Mouse (Mus musculus) hindbrain, postnatal 0 days (tissue): ENCODE results near the gene Polr1d. TPM values are rescaled to one million over a fixed set of nuclear protein-coding genes. Genes with fewer than 3 reads are reported as not detected.
A peak's percentile ranks its signal among the peaks of the same experiment; 100 is the strongest.

Experiments
- ATAC-seq: fragments of 200-750 bp; cut with Nextera tagmentation; 2 replicates; pipeline ENCODE4 v1.8.0; 2017; ENCODE audit warnings: mild to moderate bottlenecking, moderate TSS enrichment, moderate library complexity
- DNase-seq: peaks from one replicate; pipeline ENCODE4 v3.0.0-alpha.2; 2015; ENCODE audit warnings: low spot score
- H3K27ac ChIP-seq: fragments of 300-500 bp; sonication (generic); 2 replicates; pipeline ENCODE4 v1.5.1; 2014; ENCODE audit warnings: mild to moderate bottlenecking
- H3K27me3 ChIP-seq: fragments of 300-500 bp; sonication (generic); 2 replicates; pipeline ENCODE4 v1.6.1; 2014; ENCODE audit warnings: low read length, mixed read lengths; ENCODE audit not compliant: insufficient read depth
- H3K36me3 ChIP-seq: fragments of 300-500 bp; sonication (generic); 2 replicates; pipeline ENCODE4 v1.6.1; 2014; ENCODE audit warnings: low read length, mixed read lengths; ENCODE audit not compliant: insufficient read depth
- H3K4me1 ChIP-seq: fragments of 300-500 bp; sonication (generic); 2 replicates; pipeline ENCODE4 v1.6.1; 2014; ENCODE audit warnings: antibody characterized with exemption, low read length, mixed read lengths; ENCODE audit not compliant: insufficient read depth
- H3K4me2 ChIP-seq: fragments of 300-500 bp; sonication (generic); 2 replicates; pipeline ENCODE4 v1.6.1; 2014; ENCODE audit warnings: low read depth, mild to moderate bottlenecking, low read length, moderate library complexity, mixed read lengths
- H3K4me3 ChIP-seq: fragments of 300-500 bp; sonication (generic); 2 replicates; pipeline ENCODE4 v1.5.1; 2014; ENCODE audit warnings: low read length
- H3K9ac ChIP-seq: fragments of 300-500 bp; sonication (generic); replicated peaks from 2 replicates; pipeline ENCODE4 v1.6.1; 2014; ENCODE audit warnings: mild to moderate bottlenecking, low read length, moderate library complexity, mixed read lengths
- H3K9me3 ChIP-seq: fragments of 300-500 bp; sonication (generic); 2 replicates; pipeline ENCODE4 v1.6.1; 2016; ENCODE audit warnings: low read length, mixed read lengths
- CTCF ChIP-seq: IDR thresholded peaks from 2 replicates; pipeline ENCODE4 v1.5.1; 2016; ENCODE audit warnings: antibody characterized with exemption, control low read depth, low read depth
- WGBS: fragments of 180-500 bp; shearing (Covaris S2); extraction: QIAGEN DNeasy Blood & Tissue Kit; methylation state at CpG from one replicate; pipeline ENCODE4 v1.1.7; 2014; 5-methylcytosine and 5-hydroxymethylcytosine counted together
- polyA plus RNA-seq: library from polyadenylated mRNA; unstranded; fragments of >200 nt; fragmentation: Nextera tagmentation; extraction: Ambion mirVana; gene quantifications from 2 replicates; pipeline ENCODE4 v1.2.1, GENCODE M21; 2015
- total RNA-seq: library from RNA; depleted of rRNA; stranded (reverse); fragments of >200 nt; gene quantifications from 2 replicates; pipeline ENCODE4 v1.2.3, GENCODE M21; 2014

Gene Polr1d
- total and polyA plus RNA-seq, 2 experiments from 2014 or later: 53.7 to 103 TPM

DNA sequence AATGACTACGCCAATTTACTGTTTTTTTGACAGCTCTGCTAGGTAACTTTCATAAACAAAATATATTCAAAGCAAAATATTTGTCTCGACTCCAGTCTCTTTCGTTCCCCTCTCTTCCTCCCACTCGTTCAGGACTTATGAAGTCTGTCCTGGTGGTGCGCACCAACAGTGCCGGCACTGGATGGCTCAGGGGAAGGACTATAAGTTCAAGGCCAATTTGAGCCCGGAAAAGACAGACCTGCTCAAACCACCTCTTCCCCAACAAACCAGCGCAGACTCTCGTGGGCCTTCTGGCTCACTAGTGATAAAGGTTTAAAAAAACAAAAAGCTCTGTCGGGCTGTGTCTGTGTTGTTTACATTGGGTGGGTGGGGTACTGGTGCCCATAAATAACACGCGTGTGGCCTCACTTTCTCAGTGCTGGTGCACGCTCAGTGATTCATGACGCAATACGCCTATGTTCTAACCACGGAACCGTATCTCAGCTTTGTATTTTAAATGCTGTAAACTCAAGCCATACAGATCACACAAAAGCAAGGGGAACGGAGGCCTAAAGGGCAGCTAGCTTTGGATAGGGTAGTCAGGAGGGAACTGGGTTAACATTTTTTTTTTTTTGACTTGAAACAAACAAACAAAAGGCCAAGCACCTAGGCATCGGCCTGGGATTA, 27.2 kb upstream of the Polr1d start:
- H3K27me3 ChIP-seq: no peaks in the 10 kb centered on the region
- no peaks in the 10 kb centered on the region for H3K36me3 ChIP-seq
- no peaks in the 10 kb centered on the region for H3K9me3 ChIP-seq
- no peak for DNase-seq
- no peak overlapping the region for H3K27ac ChIP-seq
- no peak overlapping the region for H3K4me2 ChIP-seq
- no peak for ATAC-seq
- TF ChIP-seq CTCF: no peak
- H3K9ac ChIP-seq: no peak overlapping the region
- no peak overlapping the region for H3K4me3 ChIP-seq
- H3K4me1 ChIP-seq: peaks cover 10% of the 10 kb centered on the region; the same call in 1 of the 2 replicates
- 85% methylated on average over 19 of the region's 19 CpGs for WGBS

DNA sequence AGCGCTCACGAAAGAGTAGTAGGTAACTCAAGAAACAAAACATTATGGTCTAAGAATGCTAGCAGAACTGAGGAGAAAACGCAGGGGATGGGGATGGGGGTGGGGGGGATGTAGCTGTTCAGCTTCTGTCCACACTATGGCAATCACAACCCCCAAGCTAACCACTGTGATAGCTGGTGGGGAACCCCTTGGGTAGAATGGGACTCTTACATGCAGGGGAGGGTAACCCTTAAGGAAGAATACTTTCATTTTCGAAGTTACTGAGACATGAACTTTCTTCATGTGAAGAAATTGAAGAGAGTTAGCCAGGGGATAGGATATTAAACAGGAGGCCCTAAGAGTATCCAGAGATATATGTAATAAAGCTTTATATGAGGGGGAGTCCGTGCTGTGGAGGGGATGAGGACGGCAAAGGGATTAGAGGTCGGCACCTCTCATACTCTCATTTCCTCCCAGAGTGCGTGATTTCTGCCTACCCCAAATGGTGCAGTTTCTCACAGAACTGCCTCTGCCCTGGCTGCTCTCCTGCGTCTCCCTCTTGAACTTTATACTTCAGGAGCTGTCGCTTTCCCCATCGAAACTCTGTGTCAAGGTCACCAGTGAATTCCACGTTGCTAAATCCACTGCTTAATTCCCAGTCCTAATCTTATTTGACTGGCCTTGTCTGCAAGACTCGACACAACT, 25.9 kb upstream of the Polr1d start:
- WGBS: 77% methylated on average over 13 of the region's 13 CpGs
- DNase-seq (no peak), ATAC-seq (no peak)
- Histone ChIP-seq H3K4me1 (peaks cover 7% of the 10 kb centered on the region; the same call in 1 of the 2 replicates), H3K27me3 (no peaks in the 10 kb centered on the region), H3K36me3 (no peaks in the 10 kb centered on the region), H3K27ac (no peak overlapping the region), H3K9me3 (no peaks in the 10 kb centered on the region), H3K4me2 (no peak overlapping the region), H3K4me3 (no peak overlapping the region), H3K9ac (no peak overlapping the region)
- TF ChIP-seq CTCF: no peak

DNA sequence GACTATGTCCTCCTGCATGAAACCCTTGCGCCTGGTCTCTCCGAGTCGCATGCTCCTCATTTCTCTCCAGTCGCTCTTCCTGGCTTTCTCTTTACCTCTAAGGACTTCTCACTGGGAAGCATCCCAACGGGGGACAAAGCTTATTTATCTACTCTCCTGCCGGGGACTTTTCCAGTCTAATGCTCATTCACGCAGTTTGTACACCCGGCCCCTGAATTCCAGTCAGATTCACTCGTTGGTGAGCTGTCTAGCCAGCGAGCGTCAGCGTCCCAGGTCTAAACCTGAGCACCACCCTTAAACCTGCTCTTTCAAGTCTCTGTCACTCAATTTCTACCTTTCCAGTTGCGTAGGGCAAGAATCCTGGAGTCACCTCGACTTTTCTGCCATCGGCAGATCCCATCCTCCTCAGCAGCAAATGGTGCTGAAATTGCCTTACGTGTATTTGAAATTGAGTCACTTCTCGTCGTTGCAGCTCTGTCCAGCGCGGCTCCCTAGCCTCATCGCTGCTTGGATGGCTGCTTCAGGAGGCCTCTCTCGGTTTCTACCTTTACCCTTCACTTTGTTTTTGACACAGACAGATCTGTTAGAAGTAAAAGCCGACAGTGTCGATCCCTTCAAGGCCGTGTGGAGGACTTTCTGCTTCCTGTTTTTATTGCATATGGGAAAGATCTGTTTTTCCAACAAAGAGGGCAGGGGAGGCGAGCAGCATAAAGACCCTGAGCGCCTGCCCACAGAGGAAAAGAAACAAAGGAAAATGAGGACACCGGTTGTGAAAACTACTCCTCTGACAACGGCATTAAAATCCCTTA, 25.1 kb upstream of the Polr1d start:
- H3K4me2 ChIP-seq: peak overlapping the region; percentile 3; the same call in 1 of the 2 replicates
- H3K36me3 ChIP-seq: no peaks in the 10 kb centered on the region
- no peak for TF ChIP-seq CTCF
- H3K4me1 ChIP-seq: peaks cover 5% of the 10 kb centered on the region; the same call in 1 of the 2 replicates
- H3K4me3 ChIP-seq: no peak overlapping the region
- no peaks in the 10 kb centered on the region for H3K9me3 ChIP-seq
- no peaks in the 10 kb centered on the region for H3K27me3 ChIP-seq
- ATAC-seq (no peak), DNase-seq (no peak)
- WGBS: 47% methylated on average over 29 of the region's 29 CpGs
- H3K27ac ChIP-seq: no peak overlapping the region
- 0 out of 2 replicates have a peak overlapping the region, but pooled peaks have one; percentile 10 for H3K9ac ChIP-seq

DNA sequence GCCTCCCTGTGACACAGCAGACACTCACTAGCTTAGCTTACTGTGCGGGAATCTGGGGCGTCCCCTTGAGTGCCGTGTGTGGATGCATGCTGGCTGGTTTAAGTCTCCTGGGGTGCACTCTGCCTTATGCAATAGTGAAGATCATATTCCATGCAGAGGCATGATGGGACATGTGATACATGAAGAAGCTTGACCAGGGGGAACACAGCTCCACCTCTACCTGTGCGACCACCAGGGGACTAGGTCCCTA, 24.6 kb upstream of the Polr1d start:
- DNase-seq (no peak), ATAC-seq (no peak)
- no peak for TF ChIP-seq CTCF
- Histone ChIP-seq H3K27me3 (no peaks in the 10 kb centered on the region), H3K36me3 (no peaks in the 10 kb centered on the region), H3K9ac (no peak overlapping the region), H3K27ac (no peak overlapping the region), H3K4me3 (no peak overlapping the region), H3K4me1 (peaks cover 5% of the 10 kb centered on the region; the same call in 1 of the 2 replicates), H3K9me3 (no peaks in the 10 kb centered on the region), H3K4me2 (no peak overlapping the region)
- 65% methylated on average over 4 of the region's 4 CpGs for WGBS

DNA sequence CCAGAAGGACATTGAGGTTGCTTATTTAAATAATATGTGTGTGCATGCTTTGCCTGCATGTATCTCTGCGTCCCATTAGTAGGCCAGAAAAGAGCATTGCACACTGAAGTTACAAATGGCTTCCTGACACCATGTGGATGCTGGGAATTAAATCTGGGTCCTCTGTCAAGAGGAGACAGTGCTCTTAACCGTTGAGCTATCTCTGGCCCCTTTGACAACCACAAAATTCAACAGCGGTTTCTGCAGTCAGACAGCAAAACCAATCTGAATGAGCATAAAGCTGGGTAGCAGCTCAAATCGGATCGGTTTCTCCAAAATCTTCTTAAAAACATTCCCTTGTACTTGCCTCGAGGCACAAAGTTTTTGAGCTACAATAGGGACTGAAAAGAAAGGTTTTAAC, 23.8 kb upstream of the Polr1d start:
- ATAC-seq (no peak), DNase-seq (no peak)
- Histone ChIP-seq H3K9ac (no peak overlapping the region), H3K4me1 (peaks cover 5% of the 10 kb centered on the region; the same call in 1 of the 2 replicates), H3K27ac (no peak overlapping the region), H3K36me3 (no peaks in the 10 kb centered on the region), H3K27me3 (no peaks in the 10 kb centered on the region), H3K9me3 (no peaks in the 10 kb centered on the region), H3K4me2 (no peak overlapping the region), H3K4me3 (no peak overlapping the region)
- WGBS: 85% methylated on average over 6 of the region's 6 CpGs
- TF ChIP-seq CTCF: no peak

DNA sequence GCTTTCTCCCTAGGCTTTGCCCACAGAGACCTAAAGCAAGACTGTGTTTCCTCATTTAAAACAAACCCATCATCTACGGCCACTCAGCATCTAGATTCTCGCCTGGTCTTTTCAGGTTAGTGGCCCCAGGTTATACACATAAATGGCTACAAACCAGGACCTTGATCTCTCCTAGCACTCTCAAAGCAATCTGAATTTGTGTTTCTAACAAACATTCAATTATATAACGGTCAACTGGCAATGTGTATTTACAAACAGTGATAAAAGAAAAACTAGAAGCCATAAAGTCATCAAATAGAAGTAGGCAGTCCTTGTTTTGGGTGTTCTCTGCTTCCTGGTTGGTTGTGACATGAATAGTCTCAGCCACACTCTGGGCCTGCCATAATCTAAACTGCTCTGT, 23.4 kb upstream of the Polr1d start:
- Histone ChIP-seq H3K4me2 (no peak overlapping the region), H3K4me1 (peaks cover 5% of the 10 kb centered on the region; the same call in 1 of the 2 replicates), H3K27ac (no peak overlapping the region), H3K4me3 (no peak overlapping the region), H3K36me3 (no peaks in the 10 kb centered on the region), H3K27me3 (no peaks in the 10 kb centered on the region), H3K9me3 (no peaks in the 10 kb centered on the region), H3K9ac (no peak overlapping the region)
- DNase-seq (no peak), ATAC-seq (no peak)
- WGBS: 92% methylated on average over 3 of the region's 3 CpGs
- no peak for TF ChIP-seq CTCF
